Mouse (Mus musculus) spleen, adult 2 months (tissue): ENCODE results near the gene Ncoa3.

ENCODE experiments used
- CTCF ChIP-seq: fragments of 200-500 bp; IDR thresholded peaks from 2 replicates; pipeline ENCODE4 v1.5.1; 2011; ENCODE audit warnings: mild to moderate bottlenecking, inconsistent platforms; ENCODE audit not compliant: insufficient read depth, insufficient read length, insufficient replicate concordance; ENCODE audit errors: extremely low read depth
- POLR2A ChIP-seq: fragments of 200-500 bp; IDR thresholded peaks from 2 replicates; pipeline ENCODE4 v1.6.1; 2011; ENCODE audit warnings: low read depth, low read length, inconsistent platforms

GRCm38 (mm10) chr2:165974383-165974782 lies 18.1 kb upstream of the Ncoa3 start:
- TF ChIP-seq POLR2A (no peak), CTCF (no peak)
